8 mouse cellular contexts compared by ENCODE assay signal in genomic region chr11:106789649-106790048, GRCm38 (mm10). TPM values are rescaled to one million over a fixed set of nuclear protein-coding genes. Genes with fewer than 3 reads are reported as not detected.
DNase-seq lines count a peak whose midpoint lies in the region; ATAC-seq and TF ChIP-seq lines count a peak whose summit lies in the region.

No protein-coding gene starts in this region.

- H3K9me3 ChIP-seq in erythroblast, embryonic 14.5 days (ENCODE audit: control insufficient read depth, low read length) = no peaks in the 10 kb centered on the region
- H3K9me3 ChIP-seq in CH12.LX (replicated peaks; ENCODE audit: low read length) = no peaks in the 10 kb centered on the region
- H3K9me3 ChIP-seq in embryonic facial prominence, embryonic 13.5 days = no peaks in the 10 kb centered on the region
- no peaks in the 10 kb centered on the region for H3K9me3 ChIP-seq in limb, embryonic 15.5 days
- H3K9me3 ChIP-seq in stomach, embryonic 15.5 days = no peaks in the 10 kb centered on the region

- peak overlapping the region; percentile 93 for H3K4me2 ChIP-seq in CH12.LX (ENCODE audit: insufficient read depth, low read depth, poor library complexity, severe bottlenecking)
- H3K4me2 ChIP-seq in embryonic facial prominence, embryonic 13.5 days = peak overlapping the region; percentile 79
- H3K4me2 ChIP-seq in limb, embryonic 15.5 days = peak overlapping the region; percentile 69
- H3K4me2 ChIP-seq in stomach, embryonic 15.5 days = peak overlapping the region; percentile 79

- peaks cover 42% of the 10 kb centered on the region for H3K79me2 ChIP-seq in CH12.LX (replicated peaks; ENCODE audit: control insufficient read depth, extremely low read depth, insufficient read depth, poor library complexity, severe bottlenecking)

- WGBS in embryonic facial prominence, embryonic 13.5 days = under 1% methylated on average over 6 of the region's 6 CpGs
- WGBS in limb, embryonic 15.5 days = under 1% methylated on average over 6 of the region's 6 CpGs
- WGBS in stomach, embryonic 15.5 days = under 1% methylated on average over 6 of the region's 6 CpGs

- no peak overlapping the region; the same call in 1 of the 2 replicates for H3K27ac ChIP-seq in CH12.LX (ENCODE audit: insufficient read depth, low read depth)
- peak overlapping the region; percentile 99 for H3K27ac ChIP-seq in embryonic facial prominence, embryonic 13.5 days
- peak overlapping the region; percentile 97 for H3K27ac ChIP-seq in limb, embryonic 15.5 days
- H3K27ac ChIP-seq in stomach, embryonic 15.5 days = peak overlapping the region; percentile 99

- no peak for TF ChIP-seq EP300 in CH12.LX (IDR thresholded peaks at IDR 0.05; ENCODE audit: low read length)

- H3K9ac ChIP-seq in CH12.LX (ENCODE audit: insufficient read depth, low read depth) = peak overlapping the region; percentile 84
- peak overlapping the region; percentile 99 for H3K9ac ChIP-seq in embryonic facial prominence, embryonic 13.5 days
- peak overlapping the region; percentile 84 for H3K9ac ChIP-seq in limb, embryonic 15.5 days
- H3K9ac ChIP-seq in stomach, embryonic 15.5 days = peak overlapping the region; percentile 83

- peaks cover 35% of the 10 kb centered on the region for H3K4me1 ChIP-seq in erythroblast, embryonic 14.5 days (ENCODE audit: control insufficient read depth)
- H3K4me1 ChIP-seq in CH12.LX (ENCODE audit: control insufficient read depth in 1 of 2, insufficient read depth in 2 of 2) = peaks cover 0 to 39% of the 10 kb centered on the region in 2 experiments; a peak in 2 of 4 replicates
- H3K4me1 ChIP-seq in embryonic facial prominence, embryonic 13.5 days = peaks cover 23% of the 10 kb centered on the region
- peaks cover 15% of the 10 kb centered on the region for H3K4me1 ChIP-seq in limb, embryonic 15.5 days
- H3K4me1 ChIP-seq in stomach, embryonic 15.5 days = 0 out of 2 replicates have a peak, but pooled peaks cover 9% of the 10 kb centered on the region

- H3K4me3 ChIP-seq in erythroblast, embryonic 14.5 days (replicated peaks) = peak overlapping the region; percentile 94
- H3K4me3 ChIP-seq in CH12.LX (replicated peaks in 1 of 3; ENCODE audit: low read depth in 2 of 3, low read length in 2 of 3, poor library complexity in 1 of 3) = peak overlapping the region; percentile 80 to 96 (median 81)
- peak overlapping the region; percentile 87 for H3K4me3 ChIP-seq in embryonic facial prominence, embryonic 13.5 days
- peak overlapping the region; percentile 82 for H3K4me3 ChIP-seq in limb, embryonic 15.5 days
- H3K4me3 ChIP-seq in stomach, embryonic 15.5 days (replicated peaks) = peak overlapping the region; percentile 93

- H3K27me3 ChIP-seq in erythroblast, embryonic 14.5 days (ENCODE audit: control insufficient read depth) = no peaks in the 10 kb centered on the region
- H3K27me3 ChIP-seq in CH12.LX (replicated peaks) = no peaks in the 10 kb centered on the region
- H3K27me3 ChIP-seq in embryonic facial prominence, embryonic 13.5 days = no peaks in the 10 kb centered on the region
- H3K27me3 ChIP-seq in limb, embryonic 15.5 days = no peaks in the 10 kb centered on the region
- no peaks in the 10 kb centered on the region for H3K27me3 ChIP-seq in stomach, embryonic 15.5 days (replicated peaks)

- peaks cover 67% of the 10 kb centered on the region for H3K36me3 ChIP-seq in erythroblast, embryonic 14.5 days (ENCODE audit: control insufficient read depth)
- H3K36me3 ChIP-seq in CH12.LX (replicated peaks in 1 of 2; ENCODE audit: control insufficient read depth in 1 of 2, insufficient read depth in 1 of 2, low read length in 1 of 2) = peaks cover 31 to 61% of the 10 kb centered on the region in 2 experiments
- H3K36me3 ChIP-seq in embryonic facial prominence, embryonic 13.5 days = peaks cover 42% of the 10 kb centered on the region
- peaks cover 31% of the 10 kb centered on the region for H3K36me3 ChIP-seq in limb, embryonic 15.5 days
- H3K36me3 ChIP-seq in stomach, embryonic 15.5 days = peaks cover 13% of the 10 kb centered on the region; the same call in 1 of the 2 replicates

- in situ Hi-C loops in CH12.LX (cut with MboI; ENCODE audit: low pct_ligation_motif_present, low pct_unique_long_range_greater_than_20kb, low sequenced_read_pairs) = no loop called here

- TF ChIP-seq POLR2A in CH12.LX (IDR thresholded peaks at IDR 0.05; ENCODE audit: low read depth, low read length) = no peak

- TF ChIP-seq CTCF in CH12.LX (conservative IDR thresholded peaks at IDR 0.05 in 1 of 2, IDR thresholded peaks at IDR 0.05 in 1 of 2; ENCODE audit: low read depth in 2 of 2, low read length in 2 of 2) = no peak

- no peak for ATAC-seq in erythroblast, adult 5-6 weeks (replicated peaks; ENCODE audit: low FRiP score, poor library complexity, severe bottlenecking)
- no peak; the same call in 1 of the 2 replicates for ATAC-seq in embryonic facial prominence, embryonic 13.5 days (ENCODE audit: insufficient number of reproducible peaks, insufficient read depth, low FRiP score, low TSS enrichment, low read depth)
- no peak for ATAC-seq in limb, embryonic 15.5 days (ENCODE audit: insufficient number of reproducible peaks, low FRiP score, low TSS enrichment, low read depth)
- ATAC-seq in stomach, embryonic 15.5 days (ENCODE audit: insufficient read depth, low FRiP score, low read depth) = no peak

- dilution Hi-C loops in CH12.LX (cut with MboI; ENCODE audit: extremely low pct_ligation_motif_present, extremely low pct_unique_long_range_greater_than_20kb, low sequenced_read_pairs) = no loop called here

- DNase-seq in CH12.LX (ENCODE audit: extremely low read depth) = peak; percentile 54
- DNase-seq in kidney, adult 9 months = no peak
- no peak for DNase-seq in thymus, postnatal 0 days (ENCODE audit: low spot score)

- TF ChIP-seq RAD21 in CH12.LX (IDR thresholded peaks at IDR 0.05; ENCODE audit: low read depth, low read length) = no peak

RNA-seq across cellular contexts. Expression of gene Cep95, which starts 0.6 kb away (rescaled TPM):
- 0.58 and 0.68 TPM in 2 replicates for polyA plus RNA-seq in erythroblast, embryonic 14.5 days (2012)
- 41.6 and 43.0 TPM in 2 replicates for total RNA-seq in erythroblast, adult 5-6 weeks (2015; ENCODE audit: low replicate concordance)
- 31.8 and 52.7 TPM in 2 replicates for total RNA-seq in erythroblast, adult 5-6 weeks (2017; ENCODE audit: low replicate concordance)
- 17.2 and 17.5 TPM in 2 replicates for total RNA-seq in CH12.LX (2012; rRNA removed)
- total RNA-seq in CH12.LX (2014; rRNA removed) = 21.7 and 24.4 TPM in 2 replicates
- polyA plus RNA-seq in CH12.LX (2012; ENCODE audit: insufficient read length, low read depth) = 19.3 and 25.3 TPM in 2 replicates
- 28.2 and 30.5 TPM in 2 replicates for polyA plus RNA-seq in embryonic facial prominence, embryonic 13.5 days (2015; fragmentation: Nextera tagmentation; extraction: Ambion mirVana)
- polyA plus RNA-seq in limb, embryonic 15.5 days (2015; fragmentation: Nextera tagmentation; extraction: Ambion mirVana) = 21.9 and 22.5 TPM in 2 replicates
- 17.7 and 19.9 TPM in 2 replicates for polyA plus RNA-seq in stomach, embryonic 15.5 days (2015; fragmentation: Nextera tagmentation; extraction: Ambion mirVana)
- 20.7 and 23.6 TPM in 2 replicates for polyA plus RNA-seq in thymus, postnatal 0 days (2015; fragmentation: Nextera tagmentation; extraction: Ambion mirVana)

RNA-seq across cellular contexts. Expression of gene Ddx5, which starts 0.7 kb away (rescaled TPM):
- polyA plus RNA-seq in erythroblast, embryonic 14.5 days (2012) = 120 and 130 TPM in 2 replicates
- total RNA-seq in erythroblast, adult 5-6 weeks (2015; ENCODE audit: low replicate concordance) = 469 and 476 TPM in 2 replicates
- total RNA-seq in erythroblast, adult 5-6 weeks (2017; ENCODE audit: low replicate concordance) = 906 and 1,106 TPM in 2 replicates
- total RNA-seq in CH12.LX (2012; rRNA removed) (269 and 351 TPM in 2 replicates), CH12.LX (2014; rRNA removed) (505 and 574 TPM in 2 replicates)
- polyA plus RNA-seq in CH12.LX (2012; ENCODE audit: insufficient read length, low read depth) = 1,169 and 1,328 TPM in 2 replicates
- polyA plus RNA-seq in embryonic facial prominence, embryonic 13.5 days (2015; fragmentation: Nextera tagmentation; extraction: Ambion mirVana) = 345 and 370 TPM in 2 replicates
- 284 and 288 TPM in 2 replicates for polyA plus RNA-seq in limb, embryonic 15.5 days (2015; fragmentation: Nextera tagmentation; extraction: Ambion mirVana)
- 295 and 312 TPM in 2 replicates for polyA plus RNA-seq in stomach, embryonic 15.5 days (2015; fragmentation: Nextera tagmentation; extraction: Ambion mirVana)
- 417 and 435 TPM in 2 replicates for polyA plus RNA-seq in thymus, postnatal 0 days (2015; fragmentation: Nextera tagmentation; extraction: Ambion mirVana)

RNA-seq across cellular contexts. Expression of gene Polg2, which starts 10.3 kb away (rescaled TPM):
- polyA plus RNA-seq in erythroblast, embryonic 14.5 days (2012) = 0.12 and 0.24 TPM in 2 replicates
- total RNA-seq in erythroblast, adult 5-6 weeks (2015; ENCODE audit: low replicate concordance) = 8.2 and 9.6 TPM in 2 replicates
- 9.9 and 22.7 TPM in 2 replicates for total RNA-seq in erythroblast, adult 5-6 weeks (2017; ENCODE audit: low replicate concordance)
- 12.5 and 13.3 TPM in 2 replicates for total RNA-seq in CH12.LX (2012; rRNA removed)
- 12.3 and 15.3 TPM in 2 replicates for total RNA-seq in CH12.LX (2014; rRNA removed)
- polyA plus RNA-seq in CH12.LX (2012; ENCODE audit: insufficient read length, low read depth) = 11.5 and 12.1 TPM in 2 replicates
- 14.1 and 14.7 TPM in 2 replicates for polyA plus RNA-seq in embryonic facial prominence, embryonic 13.5 days (2015; fragmentation: Nextera tagmentation; extraction: Ambion mirVana)
- polyA plus RNA-seq in limb, embryonic 15.5 days (2015; fragmentation: Nextera tagmentation; extraction: Ambion mirVana) = 9.8 and 13.3 TPM in 2 replicates
- polyA plus RNA-seq in stomach, embryonic 15.5 days (2015; fragmentation: Nextera tagmentation; extraction: Ambion mirVana) = 9.7 and 11.1 TPM in 2 replicates
- 18.9 and 19.1 TPM in 2 replicates for polyA plus RNA-seq in thymus, postnatal 0 days (2015; fragmentation: Nextera tagmentation; extraction: Ambion mirVana)

RNA-seq across cellular contexts. Expression of gene Milr1, which starts 38.6 kb away (rescaled TPM):
- polyA plus RNA-seq in erythroblast, embryonic 14.5 days (2012) = not detected in 2 replicates
- total RNA-seq in erythroblast, adult 5-6 weeks (2015; ENCODE audit: low replicate concordance) = 11.0 and 24.5 TPM in 2 replicates
- 12.7 and 20.4 TPM in 2 replicates for total RNA-seq in erythroblast, adult 5-6 weeks (2017; ENCODE audit: low replicate concordance)
- total RNA-seq in CH12.LX (2012; rRNA removed) (22.0 and 28.1 TPM in 2 replicates), CH12.LX (2014; rRNA removed) (41.2 and 50.1 TPM in 2 replicates)
- 33.1 and 35.4 TPM in 2 replicates for polyA plus RNA-seq in CH12.LX (2012; ENCODE audit: insufficient read length, low read depth)
- polyA plus RNA-seq in embryonic facial prominence, embryonic 13.5 days (2015; fragmentation: Nextera tagmentation; extraction: Ambion mirVana) = 1.9 and 2.3 TPM in 2 replicates
- 2.3 and 2.9 TPM in 2 replicates for polyA plus RNA-seq in limb, embryonic 15.5 days (2015; fragmentation: Nextera tagmentation; extraction: Ambion mirVana)
- 2.5 and 2.7 TPM in 2 replicates for polyA plus RNA-seq in stomach, embryonic 15.5 days (2015; fragmentation: Nextera tagmentation; extraction: Ambion mirVana)
- 8.2 and 11.4 TPM in 2 replicates for polyA plus RNA-seq in thymus, postnatal 0 days (2015; fragmentation: Nextera tagmentation; extraction: Ambion mirVana)

RNA-seq across cellular contexts. Expression of gene Pecam1, which starts 39.2 kb away (rescaled TPM):
- not detected in 2 replicates for polyA plus RNA-seq in erythroblast, embryonic 14.5 days (2012)
- 5.0 and 11.0 TPM in 2 replicates for total RNA-seq in erythroblast, adult 5-6 weeks (2015; ENCODE audit: low replicate concordance)
- 4.0 and 5.0 TPM in 2 replicates for total RNA-seq in erythroblast, adult 5-6 weeks (2017; ENCODE audit: low replicate concordance)
- 19.2 and 22.3 TPM in 2 replicates for total RNA-seq in CH12.LX (2012; rRNA removed)
- total RNA-seq in CH12.LX (2014; rRNA removed) = 18.4 and 20.4 TPM in 2 replicates
- polyA plus RNA-seq in CH12.LX (2012; ENCODE audit: insufficient read length, low read depth) = 18.9 and 19.2 TPM in 2 replicates
- polyA plus RNA-seq in embryonic facial prominence, embryonic 13.5 days (2015; fragmentation: Nextera tagmentation; extraction: Ambion mirVana) = 29.0 and 33.7 TPM in 2 replicates
- 44.2 and 54.6 TPM in 2 replicates for polyA plus RNA-seq in limb, embryonic 15.5 days (2015; fragmentation: Nextera tagmentation; extraction: Ambion mirVana)
- polyA plus RNA-seq in stomach, embryonic 15.5 days (2015; fragmentation: Nextera tagmentation; extraction: Ambion mirVana) = 44.6 and 48.5 TPM in 2 replicates
- polyA plus RNA-seq in thymus, postnatal 0 days (2015; fragmentation: Nextera tagmentation; extraction: Ambion mirVana) = 60.8 and 61.8 TPM in 2 replicates

Comparison
In these comparisons a context has a peak if more than half of its experiments do, and no peak if none do; other contexts are left out.
1. RNA of gene Cep95, which starts 0.6 kb away (polyA plus RNA-seq): 28.2 to 30.5 TPM in embryonic facial prominence, embryonic 13.5 days, 20.7 to 23.6 TPM in thymus, postnatal 0 days, 21.9 to 22.5 TPM in limb, embryonic 15.5 days, 19.3 to 25.3 TPM in CH12.LX and 17.7 to 19.9 TPM in stomach, embryonic 15.5 days; 0.58 to 0.68 TPM in erythroblast, embryonic 14.5 days; every median in the first group is over 10 times any median in the second.
2. Peak in every context shown above with its lines, with median percentiles within 50 percentile points of each other: H3K4me3 ChIP-seq, H3K4me2 ChIP-seq and H3K9ac ChIP-seq.